Mouse (Mus musculus) liver (tissue): ENCODE measurements around the gene Epb41l2.

ENCODE experiments used
- DNase-seq: peaks from one replicate; pipeline ENCODE4 v3.0.0-alpha.2; 2020; ENCODE audit warnings: mixed read lengths

Gene Epb41l2

GRCm38 (mm10) chr10:25359208-25359958, at the start of gene Epb41l2:
TSS of gene Epb41l2 (plus strand) at chr10:25359798.
- DNase-seq, result peak; percentile 95

GRCm38 (mm10) chr10:25309996-25310395, 49.6 kb upstream of the Epb41l2 start:
- no peak for DNase-seq

- no peak for DNase-seq
Observed at GRCm38 (mm10) chr10:25310736-25311135, 48.9 kb upstream of the Epb41l2 start.

- DNase-seq, result no peak
Observed at GRCm38 (mm10) chr10:25311554-25312212, 47.9 kb upstream of the Epb41l2 start.

GRCm38 (mm10) chr10:25313856-25314584, 45.6 kb upstream of the Epb41l2 start:
- no peak for DNase-seq

GRCm38 (mm10) chr10:25317665-25318064, 41.9 kb upstream of the Epb41l2 start:
- DNase-seq, result no peak

GRCm38 (mm10) chr10:25318405-25318804, 41.2 kb upstream of the Epb41l2 start:
- DNase-seq, result no peak

- DNase-seq, result no peak
Observed at GRCm38 (mm10) chr10:25319531-25319930, 40.1 kb upstream of the Epb41l2 start.

GRCm38 (mm10) chr10:25321198-25321597, 38.4 kb upstream of the Epb41l2 start:
- DNase-seq, result no peak

- DNase-seq, result no peak
Observed at GRCm38 (mm10) chr10:25325690-25326089, 33.9 kb upstream of the Epb41l2 start.

GRCm38 (mm10) chr10:25327511-25327910, 32.1 kb upstream of the Epb41l2 start:
- DNase-seq, result peak; percentile 30

GRCm38 (mm10) chr10:25330094-25330493, 29.5 kb upstream of the Epb41l2 start:
- no peak for DNase-seq

- DNase-seq, result no peak
Observed at GRCm38 (mm10) chr10:25331321-25332049, 28.1 kb upstream of the Epb41l2 start.

GRCm38 (mm10) chr10:25333390-25334079, 26.1 kb upstream of the Epb41l2 start:
- DNase-seq, result no peak

GRCm38 (mm10) chr10:25340675-25341074, 18.9 kb upstream of the Epb41l2 start:
- DNase-seq, result no peak

- DNase-seq, result no peak
Observed at GRCm38 (mm10) chr10:25342801-25343200, 16.8 kb upstream of the Epb41l2 start.

GRCm38 (mm10) chr10:25353941-25354340, 5.7 kb upstream of the Epb41l2 start:
- DNase-seq, result no peak

- DNase-seq, result no peak
Observed at GRCm38 (mm10) chr10:25354390-25354789, 5.2 kb upstream of the Epb41l2 start.

- peak; percentile 13 for DNase-seq
Observed at GRCm38 (mm10) chr10:25359959-25360811, 587 bp downstream of the Epb41l2 start.

GRCm38 (mm10) chr10:25362235-25362634, 2.6 kb downstream of the Epb41l2 start:
- DNase-seq, result no peak

- no peak for DNase-seq
Observed at GRCm38 (mm10) chr10:25365158-25365557, 5.6 kb downstream of the Epb41l2 start.
